Mouse (Mus musculus) megakaryocyte, embryonic 14.5 days (primary cell): ENCODE data around the gene Etl4.

ENCODE experiments used
- FLI1 ChIP-seq: IDR thresholded peaks from 2 replicates; pipeline ENCODE4 v1.6.1; 2012; ENCODE audit warnings: low read length, inconsistent platforms, mixed read lengths
- GATA1 ChIP-seq: IDR thresholded peaks from 3 replicates; pipeline ENCODE4 v1.6.1; 2012; ENCODE audit warnings: mixed read lengths, low read length, inconsistent platforms, borderline replicate concordance

DNA sequence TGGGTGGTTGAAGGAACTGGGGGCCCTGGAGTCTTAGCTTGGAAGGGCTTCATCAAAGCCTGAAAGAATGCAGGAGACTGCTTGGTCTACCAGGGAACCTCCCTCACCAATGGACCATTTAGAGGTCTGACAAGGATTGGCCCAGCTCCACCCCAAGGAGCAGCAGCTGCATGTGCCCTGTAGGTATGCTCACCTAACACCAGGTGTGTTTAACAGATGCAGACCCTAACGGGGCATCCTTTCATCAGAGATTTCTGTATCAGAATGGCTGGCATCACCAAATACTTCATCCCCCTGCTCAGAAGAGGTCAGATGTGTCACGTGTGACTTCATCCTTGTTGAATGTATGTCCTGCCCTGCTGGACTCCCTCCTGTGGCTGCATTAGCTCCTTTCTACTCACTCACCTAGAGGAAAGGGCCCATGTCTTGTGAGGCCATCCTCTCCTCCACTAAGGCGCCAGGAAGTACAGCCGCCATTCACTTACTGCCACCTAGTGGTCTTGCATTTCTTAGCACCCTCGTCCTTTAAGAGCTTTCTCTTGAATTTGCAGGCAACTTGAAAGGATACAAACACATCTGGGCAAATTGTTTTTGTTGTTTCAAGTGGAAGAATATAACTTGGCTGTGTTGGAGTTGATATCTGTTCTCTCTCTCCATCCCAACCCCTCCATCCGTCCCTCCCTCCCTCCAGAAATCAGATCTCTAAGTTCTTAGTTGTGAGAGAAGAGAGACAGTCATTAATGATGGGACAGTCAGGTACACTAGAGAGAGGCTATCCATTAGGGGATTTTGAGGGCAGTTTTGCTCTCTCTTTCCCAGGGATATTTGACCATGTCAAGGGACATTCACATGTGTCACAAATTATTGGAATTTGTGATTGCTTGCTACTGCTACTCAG, 870.2 kb downstream of the Etl4 start:
- no peak for TF ChIP-seq GATA1
- no peak for TF ChIP-seq FLI1
